Mouse (Mus musculus) heart, postnatal 10 days (tissue): ENCODE data around the gene Gm29797. TPM values are rescaled to one million over a fixed set of nuclear protein-coding genes. Genes with fewer than 3 reads are reported as not detected.

ENCODE experiments used
- DNase-seq, 2 experiments: peaks; one replicate each; pipeline ENCODE4 v3.0.0; 2021
- intact Hi-C: fragments of 180-260 bp; cut with DNase I; formaldehyde crosslinking; loops from one replicate; pipeline ENCODE4 v1.15.1; 2025
- total RNA-seq, 2 experiments: library from RNA; stranded (reverse); gene quantifications; 2 replicates each; pipeline ENCODE4 v1.2.3; 2021

Gm29797 gene
- total RNA-seq, 2 experiments from 2014 or later, result not detected

GRCm38 (mm10) chr2:181693339-181694280 lies 36.8 kb downstream of the Gm29797 start, which contains the start of gene Rgs19:
TSS of gene Rgs19 (minus strand) at chr2:181693977.
- peak; percentile 84 to 88 for DNase-seq
- intact Hi-C loops, result no loop called here

- DNase-seq, result no peak
- intact Hi-C loops, result no loop called here
These were observed 37.7 kb downstream of the Gm29797 start for GRCm38 (mm10) chr2:181694581-181694980.

- intact Hi-C loops, result no loop called here
- no peak for DNase-seq
These were observed 38.9 kb downstream of the Gm29797 start for GRCm38 (mm10) chr2:181695776-181696175.

- intact Hi-C loops, result no loop called here
- no peak for DNase-seq
These were observed 40.1 kb downstream of the Gm29797 start for GRCm38 (mm10) chr2:181696801-181697420.

GRCm38 (mm10) chr2:181698241-181698640 lies 41.4 kb downstream of the Gm29797 start, which contains the start of gene Lkaaear1:
TSS of gene Lkaaear1 (minus strand) at chr2:181698442.
- DNase-seq, result no peak
- intact Hi-C loops, result no loop called here

- peak in 1 of 2 experiments; percentile 23 for DNase-seq
- intact Hi-C loops, result loop anchor here (1.0 to 2.0 kb wide), 2 partner anchors 48 to 84 kb away; no protein-coding TSS in a partner anchor
These were observed 49.8 kb downstream of the Gm29797 start for GRCm38 (mm10) chr2:181706668-181707067.

Other genes with a start within 250 kb of the Gm29797 start
- gene Zbtb46, start 197.6 kb upstream of the Gm29797 start, total RNA-seq, result 10 to 100 TPM; 14.8 to 15.9 TPM
- gene Abhd16b, start 163.8 kb upstream of the Gm29797 start, total RNA-seq, result not detected
- 10 to 100 TPM; 69.9 to 74.9 TPM for gene Tpd52l2, start 159.9 kb upstream of the Gm29797 start, total RNA-seq
- 100 to 1,000 TPM in 1 of 2 experiments, 10 to 100 TPM in 1; 96.7 to 104 TPM for gene Dnajc5, start 136.5 kb upstream of the Gm29797 start, total RNA-seq
- 10 to 100 TPM; 43.3 to 47.1 TPM for gene Uckl1, start 72.1 kb upstream of the Gm29797 start, total RNA-seq
- 10 to 100 TPM; 37.0 to 41.1 TPM for gene Prpf6, start 65.2 kb upstream of the Gm29797 start, total RNA-seq
- gene Zfp512b, start 64.2 kb upstream of the Gm29797 start, total RNA-seq, result 10 to 100 TPM; 31.2 to 39.5 TPM
- 1 to 10 TPM; 2.7 to 3.2 TPM for gene Samd10, start 57.8 kb upstream of the Gm29797 start, total RNA-seq
- gene Sox18, start 14.6 kb downstream of the Gm29797 start, total RNA-seq, result 100 to 1,000 TPM in 1 of 2 experiments, 10 to 100 TPM in 1; 91.5 to 103 TPM
- 10 to 100 TPM in 1 of 2 experiments, 1 to 10 TPM in 1; 8.6 to 10.7 TPM for gene Tcea2, start 23.3 kb downstream of the Gm29797 start, total RNA-seq
- gene Rgs19, start 36.9 kb downstream of the Gm29797 start, total RNA-seq, result 10 to 100 TPM; 12.2 to 12.7 TPM
- gene Lkaaear1, start 41.4 kb downstream of the Gm29797 start, total RNA-seq, result not detected
- not detected for gene Oprl1, start 58.0 kb downstream of the Gm29797 start, total RNA-seq
- not detected for gene Myt1, start 106.3 kb downstream of the Gm29797 start, total RNA-seq
- 10 to 100 TPM; 40.8 to 48.7 TPM for gene Pcmtd2, start 180.8 kb downstream of the Gm29797 start, total RNA-seq
- gene Polr3k, start 207.3 kb downstream of the Gm29797 start, total RNA-seq, result 10 to 100 TPM; 11.4 to 12.8 TPM